In genomic region chr17:70848511-70849398, GRCm38 (mm10) we compare ENCODE assay signal across 8 mouse cellular contexts. TPM values are rescaled to one million over a fixed set of nuclear protein-coding genes. Genes with fewer than 3 reads are reported as not detected.
DNase-seq lines count a peak whose midpoint lies in the region; ATAC-seq and TF ChIP-seq lines count a peak whose summit lies in the region.

No protein-coding gene starts in this region.

- peak overlapping the region; percentile 92 for H3K27ac ChIP-seq in CH12.LX (ENCODE audit: insufficient read depth, low read depth)
- H3K27ac ChIP-seq in intestine, embryonic 14.5 days (ENCODE audit: low read depth) = peak overlapping the region; percentile 97
- peak overlapping the region; percentile 97 for H3K27ac ChIP-seq in liver, postnatal 0 days (ENCODE audit: low read depth)
- peak overlapping the region; percentile 78 for H3K27ac ChIP-seq in neural tube, embryonic 14.5 days (ENCODE audit: low read depth, low read length)

- peak; percentile 49 for DNase-seq in CH12.LX (ENCODE audit: extremely low read depth)
- DNase-seq in adrenal gland, postnatal 36 days = peak; percentile 60 to 71
- peak; percentile 42 for DNase-seq in gastrocnemius, postnatal 10 days
- peak; percentile 77 for DNase-seq in intestine, embryonic 14.5 days (ENCODE audit: low spot score)
- DNase-seq in liver, postnatal 0 days = peak; percentile 39
- peak; percentile 63 for DNase-seq in yolk sac, embryonic 10.5 days (ENCODE audit: low spot score)
- DNase-seq in frontal cortex, postnatal 25 days (ENCODE audit: low spot score in 2 of 2) = no peak

- in situ Hi-C loops in CH12.LX (cut with MboI; ENCODE audit: low pct_ligation_motif_present, low pct_unique_long_range_greater_than_20kb, low sequenced_read_pairs) = no loop called here

- under 1% methylated on average over 23 of the region's 23 CpGs for WGBS in intestine, embryonic 14.5 days
- WGBS in liver, postnatal 0 days (ENCODE audit: insufficient replicate concordance) = 1% methylated on average over 23 of the region's 23 CpGs
- WGBS in neural tube, embryonic 14.5 days = 1% methylated on average over 23 of the region's 23 CpGs

- no peak for TF ChIP-seq EP300 in CH12.LX (IDR thresholded peaks at IDR 0.05; ENCODE audit: low read length)
- TF ChIP-seq EP300 in liver, postnatal 0 days (IDR thresholded peaks at IDR 0.05; ENCODE audit: low read depth) = no peak

- TF ChIP-seq RAD21 in CH12.LX (IDR thresholded peaks at IDR 0.05; ENCODE audit: low read depth, low read length) = no peak; the same call in none of the 2 replicates

- peaks cover 0 to 25% of the 10 kb centered on the region in 2 experiments; a peak in 2 of 4 replicates for H3K4me1 ChIP-seq in CH12.LX (ENCODE audit: control insufficient read depth in 1 of 2, insufficient read depth in 2 of 2)
- peaks cover 28% of the 10 kb centered on the region for H3K4me1 ChIP-seq in intestine, embryonic 14.5 days (replicated peaks; ENCODE audit: control insufficient read depth, insufficient read depth, low read length)
- H3K4me1 ChIP-seq in liver, postnatal 0 days (ENCODE audit: insufficient read depth) = peaks cover 8% of the 10 kb centered on the region
- peaks cover 4% of the 10 kb centered on the region; the same call in 1 of the 2 replicates for H3K4me1 ChIP-seq in neural tube, embryonic 14.5 days (ENCODE audit: control insufficient read depth, insufficient read depth, low read length)

- peak overlapping the region; percentile 83 to 94 (median 93) for H3K4me3 ChIP-seq in CH12.LX (replicated peaks in 1 of 3; ENCODE audit: low read depth in 2 of 3, low read length in 2 of 3, poor library complexity in 1 of 3)
- peak overlapping the region; percentile 67 for H3K4me3 ChIP-seq in intestine, embryonic 14.5 days (ENCODE audit: low read depth, low read length)
- peak overlapping the region; percentile 73 for H3K4me3 ChIP-seq in liver, postnatal 0 days (ENCODE audit: low read depth, low read length)
- peak overlapping the region; percentile 54 for H3K4me3 ChIP-seq in neural tube, embryonic 14.5 days (ENCODE audit: low read depth, low read length)

- H3K36me3 ChIP-seq in CH12.LX (replicated peaks in 1 of 2; ENCODE audit: control insufficient read depth in 1 of 2, insufficient read depth in 1 of 2, low read length in 1 of 2) = peaks cover 22 to 38% of the 10 kb centered on the region in 2 experiments
- peaks cover 23% of the 10 kb centered on the region for H3K36me3 ChIP-seq in intestine, embryonic 14.5 days (ENCODE audit: control insufficient read depth, insufficient read depth, low read length)
- peaks cover 10% of the 10 kb centered on the region for H3K36me3 ChIP-seq in liver, postnatal 0 days (replicated peaks; ENCODE audit: insufficient read depth, low read length)
- no peaks in the 10 kb centered on the region for H3K36me3 ChIP-seq in neural tube, embryonic 14.5 days (ENCODE audit: control insufficient read depth, insufficient read depth, low read length)

- peak in 1 of 2 experiments; percentile 21; a peak in 2 of 4 replicates for TF ChIP-seq CTCF in CH12.LX (conservative IDR thresholded peaks at IDR 0.05 in 1 of 2, IDR thresholded peaks at IDR 0.05 in 1 of 2; ENCODE audit: low read depth in 2 of 2, low read length in 2 of 2)
- TF ChIP-seq CTCF in liver, postnatal 0 days (IDR thresholded peaks at IDR 0.05; ENCODE audit: low read depth) = no peak

- H3K79me2 ChIP-seq in CH12.LX (replicated peaks; ENCODE audit: control insufficient read depth, extremely low read depth, insufficient read depth, poor library complexity, severe bottlenecking) = peaks cover 73% of the 10 kb centered on the region

- dilution Hi-C loops in CH12.LX (cut with MboI; ENCODE audit: extremely low pct_ligation_motif_present, extremely low pct_unique_long_range_greater_than_20kb, low sequenced_read_pairs) = no loop called here

- peak overlapping the region; percentile 98 for H3K9ac ChIP-seq in CH12.LX (ENCODE audit: insufficient read depth, low read depth)
- H3K9ac ChIP-seq in intestine, embryonic 14.5 days (ENCODE audit: low read length) = peak overlapping the region; percentile 92
- H3K9ac ChIP-seq in liver, postnatal 0 days (replicated peaks) = peak overlapping the region; percentile 77
- peak overlapping the region; percentile 35 for H3K9ac ChIP-seq in neural tube, embryonic 14.5 days (replicated peaks; ENCODE audit: low read depth, low read length)

- H3K4me2 ChIP-seq in CH12.LX (ENCODE audit: insufficient read depth, low read depth, poor library complexity, severe bottlenecking) = peak overlapping the region; percentile 86
- H3K4me2 ChIP-seq in intestine, embryonic 14.5 days (ENCODE audit: low read length) = peak overlapping the region; percentile 99
- peak overlapping the region; percentile 89 for H3K4me2 ChIP-seq in liver, postnatal 0 days (ENCODE audit: low read depth, low read length)
- peak overlapping the region; percentile 97 for H3K4me2 ChIP-seq in neural tube, embryonic 14.5 days (ENCODE audit: low read depth, low read length)

- TF ChIP-seq POLR2A in CH12.LX (IDR thresholded peaks at IDR 0.05; ENCODE audit: low read depth, low read length) = no peak; the same call in 1 of the 2 replicates

- H3K27me3 ChIP-seq in CH12.LX (replicated peaks) = no peaks in the 10 kb centered on the region
- H3K27me3 ChIP-seq in intestine, embryonic 14.5 days (replicated peaks; ENCODE audit: control insufficient read depth, insufficient read depth, low read length) = no peaks in the 10 kb centered on the region
- no peaks in the 10 kb centered on the region for H3K27me3 ChIP-seq in liver, postnatal 0 days (ENCODE audit: insufficient read depth, low read length)
- no peaks in the 10 kb centered on the region; the same call in 1 of the 2 replicates for H3K27me3 ChIP-seq in neural tube, embryonic 14.5 days (ENCODE audit: control insufficient read depth, insufficient read depth, low read length)

- peak; percentile 16 for ATAC-seq in intestine, embryonic 14.5 days (replicated peaks; ENCODE audit: low FRiP score, low TSS enrichment, low read depth)
- no peak for ATAC-seq in liver, postnatal 0 days
- no peak for ATAC-seq in neural tube, embryonic 14.5 days (ENCODE audit: low read depth)

- H3K9me3 ChIP-seq in CH12.LX (replicated peaks; ENCODE audit: low read length) = no peaks in the 10 kb centered on the region
- H3K9me3 ChIP-seq in intestine, embryonic 14.5 days (ENCODE audit: control insufficient read depth, low read length) = no peaks in the 10 kb centered on the region
- H3K9me3 ChIP-seq in liver, postnatal 0 days (ENCODE audit: low read length) = no peaks in the 10 kb centered on the region
- no peaks in the 10 kb centered on the region for H3K9me3 ChIP-seq in neural tube, embryonic 14.5 days (ENCODE audit: control insufficient read depth, low read length)

TF ChIP-seq in CH12.LX, 34 proteins besides CTCF, POLR2A, EP300 and RAD21:
- no peak for TF ChIP-seq NRF1 (IDR thresholded peaks at IDR 0.05; ENCODE audit: low read depth, low read length)
- TF ChIP-seq MAZ (IDR thresholded peaks at IDR 0.05; ENCODE audit: low read depth, low read length) = peak; percentile 41; the same call in 1 of the 2 replicates
- TF ChIP-seq SIN3A (IDR thresholded peaks at IDR 0.05; ENCODE audit: low read length) = peak; percentile 54; the same call in 1 of the 2 replicates
- TF ChIP-seq MAX (IDR thresholded peaks at IDR 0.05; ENCODE audit: low read length) = no peak; the same call in 1 of the 2 replicates
- peak; percentile 42; the same call in 1 of the 2 replicates for TF ChIP-seq ETS1 (conservative IDR thresholded peaks at IDR 0.05; ENCODE audit: low read depth, low read length)
- TF ChIP-seq ELF1 (IDR thresholded peaks at IDR 0.05; ENCODE audit: low read depth, low read length) = no peak
- no peak for TF ChIP-seq USF1 (IDR thresholded peaks at IDR 0.05; ENCODE audit: low read depth, low read length)
- TF ChIP-seq RCOR1 (conservative IDR thresholded peaks at IDR 0.05; ENCODE audit: low read depth, low read length) = 0 out of 2 replicates have a peak, but pooled peaks have one; percentile 20
- TF ChIP-seq JUN (IDR thresholded peaks at IDR 0.05; ENCODE audit: insufficient read depth, low read depth, low read length) = no peak
- TF ChIP-seq IRF4 (IDR thresholded peaks at IDR 0.05; ENCODE audit: low read depth, low read length) = 0 out of 2 replicates have a peak, but pooled peaks have one; percentile 19
- no peak for TF ChIP-seq NELFE (IDR thresholded peaks at IDR 0.05; ENCODE audit: low read depth, low read length)
- TF ChIP-seq MXI1 (IDR thresholded peaks at IDR 0.05; ENCODE audit: low read depth, low read length) = 0 out of 2 replicates have a peak, but pooled peaks have one; percentile 10
- TF ChIP-seq CHD1 (IDR thresholded peaks at IDR 0.05; ENCODE audit: low read depth, low read length) = peak; percentile 28; the same call in 1 of the 2 replicates
- peak; percentile 44; the same call in 1 of the 2 replicates for TF ChIP-seq MEF2A (IDR thresholded peaks at IDR 0.05; ENCODE audit: borderline replicate concordance, low read depth, low read length)
- peak; percentile 15; the same call in 1 of the 2 replicates for TF ChIP-seq TBP (conservative IDR thresholded peaks at IDR 0.05; ENCODE audit: low read depth, low read length)
- peak; percentile 30 for TF ChIP-seq SMC3 (IDR thresholded peaks at IDR 0.05; ENCODE audit: low read depth, low read length)
- TF ChIP-seq MAFK (IDR thresholded peaks at IDR 0.05; ENCODE audit: insufficient replicate concordance, low read length) = no peak
- TF ChIP-seq ZMIZ1 (IDR thresholded peaks at IDR 0.05; ENCODE audit: low read depth, low read length) = peak; percentile 53

RNA-seq across cellular contexts. Expression of gene Tgif1, which starts 4.6 kb away (rescaled TPM):
- total RNA-seq in CH12.LX (2012; rRNA removed) = 37.0 and 44.5 TPM in 2 replicates
- 66.3 and 70.6 TPM in 2 replicates for total RNA-seq in CH12.LX (2014; rRNA removed)
- 59.2 and 74.4 TPM in 2 replicates for polyA plus RNA-seq in CH12.LX (2012; ENCODE audit: insufficient read length, low read depth)
- total RNA-seq in adrenal gland, postnatal 36 days (2021) = 10 to 100 TPM; 42.0 to 48.8 TPM
- total RNA-seq in gastrocnemius, postnatal 10 days (2021) = 10 to 100 TPM in 1 of 2 experiments, 1 to 10 TPM in 1; 9.5 to 15.4 TPM
- 56.1 and 58.4 TPM in 2 replicates for polyA plus RNA-seq in intestine, embryonic 14.5 days (2014; fragmentation: Nextera tagmentation; extraction: Ambion mirVana)
- 12.6 and 16.4 TPM in 2 replicates for polyA plus RNA-seq in liver, postnatal 0 days (2015; fragmentation: Nextera tagmentation; extraction: Ambion mirVana)
- 10.9 and 13.2 TPM in 2 replicates for polyA plus RNA-seq in neural tube, embryonic 14.5 days (2014; fragmentation: Nextera tagmentation; extraction: Ambion mirVana)

Comparison
In these comparisons a context has a peak if more than half of its experiments do, and no peak if none do; other contexts are left out.
1. DNase-seq: peak in CH12.LX (single experiment), adrenal gland, postnatal 36 days (2 of 2), gastrocnemius, postnatal 10 days (single experiment), intestine, embryonic 14.5 days (single experiment), liver, postnatal 0 days (single experiment) and yolk sac, embryonic 10.5 days (single experiment); none in frontal cortex, postnatal 25 days (0 of 2).
2. H3K9ac ChIP-seq: peak in every context shown above with its lines; median percentile 98 in CH12.LX; 92 in intestine, embryonic 14.5 days; 77 in liver, postnatal 0 days; 35 in neural tube, embryonic 14.5 days.
3. Peak in every context shown above with its lines, with median percentiles within 50 percentile points of each other: H3K27ac ChIP-seq, H3K4me2 ChIP-seq and H3K4me3 ChIP-seq.